Mouse (Mus musculus): ENCODE data around the gene Grxcr1.

DNA sequence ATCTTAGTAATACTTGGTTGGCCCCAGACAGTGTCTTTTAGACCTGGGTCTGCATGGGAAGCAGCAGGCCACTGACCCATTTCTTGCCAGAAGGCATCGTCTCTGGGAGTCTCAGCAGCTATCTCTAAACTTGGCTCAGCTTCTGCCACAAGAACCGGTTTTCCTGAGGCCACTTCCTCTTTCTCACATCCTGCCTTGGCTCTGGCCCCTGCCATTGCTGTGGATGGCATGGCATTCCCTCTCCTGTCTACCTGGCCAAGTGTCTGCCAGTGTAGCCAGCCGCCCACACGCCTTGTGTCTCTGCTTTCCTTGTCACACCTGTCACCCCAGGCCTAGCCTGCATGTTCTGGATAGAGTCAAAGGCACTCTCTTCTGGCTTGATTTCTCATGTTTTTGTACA lies 17.1 kb downstream of the Grxcr1 start:
- TF ChIP-seq GATA1 (IDR thresholded peaks at IDR 0.05; ENCODE audit: borderline replicate concordance, low read length), result no peak
- no peak for TF ChIP-seq FLI1 (IDR thresholded peaks at IDR 0.05; ENCODE audit: low read length)
